Mouse (Mus musculus) frontal cortex, postnatal 14 days (tissue): ENCODE results near the gene Vps54.

Source experiments
- DNase-seq, 2 experiments: peaks; one replicate each; pipeline ENCODE4 v3.0.0; 2022; ENCODE audit warnings: low spot score in 2 of 2

The Vps54 gene

DNA sequence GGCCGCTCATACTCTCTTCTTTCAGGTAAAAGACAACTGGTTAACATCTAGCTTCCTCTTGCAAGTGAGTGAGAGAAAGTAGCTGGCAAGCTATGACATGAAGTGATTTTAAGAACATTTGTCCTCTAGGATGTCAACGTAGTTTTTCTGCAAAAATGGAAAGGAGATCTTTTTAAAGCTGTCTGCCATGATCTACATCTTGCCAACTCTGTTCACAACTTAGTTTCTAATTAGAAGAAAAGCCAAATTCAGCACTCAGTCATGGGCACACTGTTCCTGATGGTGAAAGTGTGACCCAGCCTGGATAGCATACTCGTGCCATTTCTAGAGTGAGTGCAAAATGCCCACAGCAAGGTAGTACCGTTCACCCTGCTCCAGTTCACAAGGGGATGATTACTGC lies 100.0 kb downstream of the Vps54 start:
- DNase-seq: no peak

DNA sequence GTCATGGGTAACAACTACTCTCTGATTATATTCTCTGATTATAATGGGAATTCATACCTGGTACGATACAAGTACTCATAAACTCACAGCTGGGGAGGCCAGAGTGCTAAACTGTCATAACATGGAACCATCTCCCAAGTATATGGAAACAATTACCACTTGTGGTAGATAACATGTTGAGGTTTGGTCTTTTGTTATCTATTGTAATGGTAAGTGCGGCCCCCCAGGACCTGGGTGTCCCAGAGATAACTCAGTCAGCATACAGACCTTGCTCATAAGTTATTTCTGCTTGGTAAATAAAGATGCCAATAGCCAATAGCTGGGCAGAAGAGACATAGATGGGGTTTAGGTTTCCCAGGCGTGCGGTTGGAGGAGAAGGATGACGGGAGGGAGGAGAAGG lies 104.4 kb downstream of the Vps54 start:
- DNase-seq: no peak

DNA sequence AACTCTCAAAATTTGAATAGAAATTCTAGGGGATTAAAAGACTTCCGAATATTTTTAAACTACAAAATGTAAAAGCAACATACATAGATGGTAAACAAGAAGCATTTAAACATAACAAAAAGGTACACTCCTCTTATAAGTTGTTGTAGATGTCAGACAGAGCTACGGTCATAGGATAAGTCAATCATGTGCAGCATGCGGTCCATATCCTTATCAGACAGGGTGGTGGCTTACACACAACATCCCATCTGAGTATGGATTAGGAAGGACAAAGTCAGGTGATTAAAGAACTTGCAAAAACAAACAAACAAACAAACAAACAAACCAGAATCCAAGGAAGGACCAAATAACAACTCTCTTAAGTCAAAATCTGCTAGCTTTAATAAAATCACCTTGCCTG lies 106.9 kb downstream of the Vps54 start:
- DNase-seq: no peak

DNA sequence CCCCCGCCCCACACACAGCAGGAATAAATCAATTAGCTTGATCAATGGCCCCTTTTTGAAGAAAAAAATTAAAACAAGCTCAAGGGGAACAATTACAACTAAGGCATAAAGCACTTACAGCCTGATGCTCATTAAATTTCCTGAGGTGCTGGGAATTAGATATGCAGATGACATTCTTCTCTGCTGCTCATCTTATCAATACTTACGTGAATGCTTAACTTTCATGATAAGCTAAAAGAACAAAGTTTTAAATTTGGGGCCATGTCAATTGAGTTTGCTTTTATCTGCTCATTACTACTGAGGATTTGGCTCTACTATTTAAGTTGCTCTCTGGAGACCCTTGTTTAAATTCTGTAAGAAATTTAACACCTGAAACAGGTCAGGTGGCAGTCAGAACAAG lies 109.8 kb downstream of the Vps54 start:
- no peak for DNase-seq

DNA sequence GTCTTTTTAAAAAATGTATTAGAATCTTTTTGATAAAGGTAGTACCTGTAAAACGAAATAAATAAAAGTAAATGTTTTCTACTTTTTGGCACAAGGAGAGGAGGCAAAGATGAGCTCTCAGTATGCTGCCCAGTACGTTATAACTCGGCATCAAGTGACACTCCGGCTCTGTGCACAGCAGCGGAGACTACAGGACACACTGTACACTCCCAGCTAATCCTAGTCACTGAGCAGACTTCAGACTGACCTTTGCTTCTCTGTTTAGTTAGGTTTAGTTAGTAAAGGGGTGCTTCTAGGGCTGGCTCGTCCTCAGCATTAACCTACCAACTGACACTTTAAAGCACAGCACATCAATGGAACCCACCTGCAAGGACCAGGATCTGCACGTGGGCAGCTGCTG lies 112.2 kb downstream of the Vps54 start:
- DNase-seq: no peak

DNA sequence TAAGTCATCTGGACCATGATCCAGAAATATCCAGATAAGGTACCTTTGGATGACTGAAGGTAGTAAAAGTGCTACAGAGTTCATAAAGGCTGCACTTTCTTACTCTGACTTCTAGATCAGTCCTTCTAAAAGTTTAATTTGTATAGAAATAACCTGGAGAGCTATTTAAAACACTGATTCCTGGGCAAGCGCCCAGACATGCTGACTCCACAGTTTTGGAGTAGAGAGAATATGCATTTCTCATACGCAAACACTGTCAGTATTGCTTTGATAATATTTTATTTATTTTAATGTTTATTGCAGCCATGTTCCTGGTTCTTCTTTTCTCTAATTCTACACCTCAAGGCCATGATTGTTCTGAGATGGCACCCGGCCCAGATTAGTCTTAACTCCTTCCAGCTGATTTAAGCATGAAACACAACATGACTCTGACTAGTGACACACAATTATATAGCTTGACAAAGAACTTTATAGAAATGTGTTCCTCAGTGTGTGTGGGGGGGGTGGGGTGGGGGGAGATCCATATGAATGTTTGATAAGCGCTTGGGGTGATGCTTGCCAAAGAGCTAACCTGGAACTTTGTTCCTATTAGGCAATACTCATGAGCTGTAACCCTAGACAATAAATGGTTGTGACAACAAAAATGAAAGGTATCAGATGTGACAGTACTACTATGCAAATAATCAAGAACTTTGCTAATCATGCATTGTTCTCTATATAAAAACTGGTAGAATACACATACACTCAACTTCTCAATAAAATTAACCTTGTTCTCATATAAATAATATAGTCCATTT lies 124.3 kb downstream of the Vps54 start:
- no peak for DNase-seq

DNA sequence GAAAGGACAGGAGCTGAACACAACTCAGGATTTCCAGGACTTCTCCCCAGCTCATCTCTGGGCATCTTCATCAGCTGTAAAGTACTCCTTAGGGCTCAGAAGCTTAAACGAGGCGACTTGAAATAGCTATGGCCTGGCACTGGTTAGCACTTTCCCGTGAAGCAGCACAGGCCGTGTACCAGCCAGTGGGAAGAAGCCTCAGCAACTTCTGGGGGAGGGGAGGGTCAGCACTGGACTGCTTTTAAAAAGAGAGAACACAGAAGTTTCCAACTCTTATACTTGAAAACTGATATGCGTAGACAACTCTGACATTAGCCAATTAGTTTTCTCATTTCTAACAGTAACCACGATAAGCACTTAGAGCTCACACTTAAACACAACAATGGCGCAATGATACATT lies 129.4 kb downstream of the Vps54 start:
- no peak for DNase-seq

DNA sequence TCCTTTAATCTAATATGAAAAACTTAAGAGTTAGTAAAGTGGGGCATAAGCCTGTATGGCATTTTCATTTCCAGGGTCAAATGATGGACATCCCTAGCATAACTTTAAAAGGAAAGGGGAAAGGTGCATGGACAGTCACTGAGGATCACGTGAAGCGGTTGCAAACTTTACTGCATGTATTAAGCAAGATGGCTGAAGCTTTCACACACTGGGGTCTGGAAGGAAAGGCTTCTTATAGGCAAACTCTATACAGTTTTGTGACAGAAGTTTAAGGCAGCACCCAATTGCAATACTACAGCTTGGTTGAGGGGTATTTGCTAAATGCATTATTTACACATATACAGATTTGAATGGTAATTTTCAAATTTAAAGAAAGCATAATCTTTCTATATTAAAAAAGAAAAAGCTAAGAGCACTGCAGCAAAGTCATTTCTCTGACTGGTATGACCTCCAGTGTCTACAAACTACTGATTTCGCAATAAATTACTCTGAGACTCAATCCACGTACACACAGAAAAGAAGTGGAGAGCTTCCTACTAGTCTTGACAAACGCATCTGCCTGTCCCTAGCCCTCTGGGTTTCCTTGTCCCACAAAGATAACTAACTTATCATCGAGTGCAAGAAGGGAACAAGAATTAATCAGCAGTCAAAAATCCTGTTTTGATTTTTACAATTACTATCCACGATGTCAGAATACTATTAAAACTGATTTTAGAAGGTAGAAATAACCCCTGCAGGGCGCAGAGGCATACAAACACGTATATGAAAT lies 130.4 kb downstream of the Vps54 start:
- DNase-seq: no peak

DNA sequence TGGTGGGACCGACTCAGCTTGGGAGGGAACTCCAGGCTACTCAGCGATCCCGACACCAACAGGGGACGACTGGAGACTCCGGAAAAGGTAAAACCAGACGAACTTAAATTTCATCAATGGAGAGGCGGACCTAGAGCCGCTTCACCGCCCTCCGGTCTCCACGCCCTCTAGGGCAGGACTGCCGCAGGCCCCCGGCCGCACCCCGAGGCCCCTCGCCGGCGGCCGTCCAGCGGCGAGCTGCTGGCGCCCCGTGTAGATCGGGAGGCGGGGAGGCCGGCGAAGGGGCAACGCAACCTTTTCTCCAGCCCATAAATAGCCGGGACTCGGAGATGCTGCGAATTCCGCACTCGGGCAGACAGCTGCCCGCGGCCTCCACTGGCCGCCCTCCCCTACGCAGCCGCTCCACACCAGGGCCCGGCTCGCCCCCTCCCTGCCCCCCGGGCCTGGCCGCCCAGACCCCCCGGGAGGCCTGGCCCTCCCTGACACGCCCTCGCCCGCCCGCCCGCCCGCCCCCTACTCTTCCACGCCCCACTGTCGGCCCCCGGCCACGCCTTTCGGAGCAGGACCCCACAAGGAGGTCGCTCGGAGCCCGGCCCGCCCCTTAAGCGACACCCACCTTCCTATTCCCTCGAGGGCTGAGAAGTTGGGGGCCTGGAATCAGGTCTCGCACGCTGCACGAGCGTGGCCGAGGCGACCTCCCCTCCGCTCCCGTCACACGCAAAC lies 131.5 kb downstream of the Vps54 start:
- peak; percentile 23 to 38 for DNase-seq
